Mouse (Mus musculus) thymus, postnatal 25 days (tissue): Measurements from ENCODE around the gene Ngf.

ENCODE experiments used
- DNase-seq: peaks from one replicate; pipeline ENCODE4 v3.0.0; 2022

The Ngf gene

GRCm38 (mm10) chr3:102508455-102508854, 38.7 kb downstream of the Ngf start:
- no peak for DNase-seq

- DNase-seq = no peak
Observed at GRCm38 (mm10) chr3:102509601-102510000, 39.9 kb downstream of the Ngf start.

- DNase-seq = no peak
Observed at GRCm38 (mm10) chr3:102516937-102517336, 47.2 kb downstream of the Ngf start.

- no peak for DNase-seq
Observed at GRCm38 (mm10) chr3:102521061-102521460, 51.3 kb downstream of the Ngf start.

DNA sequence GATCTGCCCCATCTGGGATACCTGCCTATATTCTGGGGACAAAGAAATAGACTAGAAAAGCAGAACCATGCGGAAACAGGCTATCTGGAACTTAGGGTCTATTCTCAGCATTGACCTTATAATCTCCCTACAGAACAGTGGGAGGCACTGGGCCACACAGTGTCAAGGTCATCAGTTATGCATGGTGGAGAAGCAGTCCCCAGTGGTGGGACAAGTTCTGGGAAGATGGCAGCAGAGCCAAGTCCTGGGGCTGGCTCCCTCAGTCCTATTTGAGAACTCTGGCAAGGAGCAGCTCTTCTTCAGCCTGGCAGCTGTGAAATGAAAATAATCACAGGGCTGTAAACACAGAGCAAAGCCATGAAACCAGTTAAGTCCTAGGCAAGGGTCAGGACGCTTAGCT, 54.0 kb downstream of the Ngf start:
- no peak for DNase-seq

GRCm38 (mm10) chr3:102524951-102525350, 55.2 kb downstream of the Ngf start:
- no peak for DNase-seq

DNA sequence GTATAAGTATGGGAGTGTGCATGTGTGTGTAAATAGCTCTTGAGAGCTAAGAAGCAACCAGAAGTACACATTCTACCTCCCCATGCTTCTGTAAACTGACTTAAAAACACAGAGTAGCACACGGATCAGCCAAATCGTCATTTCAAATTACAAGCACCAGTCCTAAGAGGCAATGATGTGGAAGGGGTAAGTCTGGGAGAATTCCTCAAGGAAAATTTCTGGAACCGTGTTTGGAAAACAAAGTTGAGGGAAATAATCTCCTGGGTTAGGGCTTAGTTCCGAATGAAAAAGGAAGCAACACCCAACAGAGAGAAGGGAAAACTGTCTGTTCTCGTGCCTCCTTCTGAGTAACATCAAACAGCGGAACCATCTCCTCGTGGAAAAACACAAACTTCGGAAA, 56.1 kb downstream of the Ngf start:
- no peak for DNase-seq

- DNase-seq = no peak
Observed at GRCm38 (mm10) chr3:102526481-102526880, 56.8 kb downstream of the Ngf start.

DNA sequence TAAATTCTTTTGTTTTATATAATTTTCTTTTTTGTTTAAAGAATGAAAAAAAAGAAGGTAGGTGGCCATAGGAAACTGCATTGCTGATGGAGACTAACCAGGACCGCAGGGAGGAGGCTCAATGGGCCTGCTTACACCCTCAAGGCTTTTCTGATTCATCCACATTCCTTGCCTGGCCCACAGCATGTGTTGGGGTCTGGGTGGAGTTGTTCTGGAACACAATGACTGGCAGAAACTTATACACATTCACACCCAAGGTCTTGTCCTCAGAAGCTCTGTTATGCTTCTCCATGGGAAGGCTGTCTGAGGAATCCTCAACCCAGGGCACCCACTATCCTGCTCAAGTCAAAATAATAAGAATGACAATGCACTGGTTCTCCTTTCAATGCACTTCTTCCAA, 65.0 kb downstream of the Ngf start:
- DNase-seq = no peak

GRCm38 (mm10) chr3:102543646-102544045, 73.9 kb downstream of the Ngf start:
- no peak for DNase-seq

DNA sequence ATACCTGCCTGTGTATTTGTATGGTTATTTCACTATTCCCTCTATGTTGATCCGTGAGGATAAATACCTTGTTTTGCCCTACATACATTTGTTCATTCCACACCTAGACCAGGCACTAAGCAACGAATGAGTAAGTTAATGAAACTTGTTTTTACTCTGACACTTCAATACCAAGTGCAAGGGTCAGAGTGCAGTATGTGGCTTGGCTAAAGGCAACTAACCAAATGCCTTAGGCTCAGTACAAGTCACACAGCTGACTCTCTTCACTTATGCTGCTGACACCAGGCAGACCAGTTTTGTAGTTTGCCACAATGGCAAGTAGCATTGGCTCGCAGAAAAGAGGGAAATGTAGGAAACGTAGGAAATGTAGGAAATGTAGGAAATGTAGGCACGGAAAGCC, 77.8 kb downstream of the Ngf start:
- no peak for DNase-seq

DNA sequence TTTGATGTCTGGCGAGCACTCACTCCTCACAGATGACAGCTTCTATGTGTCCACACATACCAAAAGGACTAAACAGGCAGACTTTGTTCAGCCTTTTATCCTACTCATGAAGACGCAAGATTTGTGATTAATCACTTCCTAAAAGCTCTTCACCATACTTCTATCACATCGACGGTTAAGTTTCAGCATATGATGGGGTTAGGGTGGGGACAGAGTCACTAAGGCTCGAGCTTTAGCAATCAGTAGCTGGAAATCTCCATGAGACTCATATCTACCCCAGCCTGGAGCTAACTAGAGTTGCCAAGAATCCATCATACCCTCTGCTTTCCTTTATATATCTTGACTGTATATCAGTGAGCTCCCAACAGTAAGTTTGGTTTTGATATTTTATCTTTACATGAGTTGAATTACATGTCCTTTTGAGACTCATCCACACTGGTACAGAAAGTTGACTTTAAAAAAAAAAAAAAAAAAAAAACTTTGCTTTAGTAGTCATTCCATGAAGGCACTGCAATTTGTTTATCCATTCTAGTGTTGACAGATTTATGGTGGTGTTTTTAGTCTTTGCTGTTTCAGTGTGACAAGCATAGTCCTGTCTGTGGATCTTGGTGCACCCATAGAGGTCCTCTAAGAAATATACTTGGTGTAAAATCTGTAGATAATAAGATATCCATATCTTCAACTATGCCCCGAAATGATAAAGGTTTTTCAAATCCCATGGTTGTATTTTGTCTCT, 84.4 kb downstream of the Ngf start:
- no peak for DNase-seq

DNA sequence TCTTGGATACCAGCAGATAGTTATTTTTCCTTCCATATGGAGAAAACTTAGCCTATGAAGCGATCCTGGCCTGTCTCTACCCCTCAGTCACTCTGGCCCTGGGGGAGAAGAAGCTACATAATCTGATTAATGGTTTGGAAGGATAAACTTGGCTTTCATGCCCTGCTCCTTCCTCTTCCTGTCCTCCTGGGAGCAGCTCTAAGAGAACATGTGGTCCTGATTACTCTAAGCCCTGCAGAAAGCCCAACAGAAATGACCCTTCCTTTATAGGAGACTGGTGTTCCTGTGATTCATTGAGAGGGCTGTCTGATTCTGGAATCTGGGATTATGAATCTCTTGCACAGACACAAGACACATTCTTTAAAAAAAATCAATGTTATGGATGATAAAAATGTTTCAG, 86.4 kb downstream of the Ngf start:
- no peak for DNase-seq

- DNase-seq = no peak
Observed at GRCm38 (mm10) chr3:102556645-102557044, 86.9 kb downstream of the Ngf start.
